Mouse (Mus musculus): ENCODE data around the gene Plcd1.

- no peak for TF ChIP-seq POLR2A (IDR thresholded peaks at IDR 0.05; ENCODE audit: borderline replicate concordance, control insufficient read depth, low read depth, low read length)
- TF ChIP-seq CTCF (IDR thresholded peaks at IDR 0.05; ENCODE audit: control insufficient read depth, insufficient read depth, low read length), result no peak
Measured at GRCm38 (mm10) chr9:119027337-119027736, 66.0 kb downstream of the Plcd1 start.
